Mouse (Mus musculus) stomach, embryonic 14.5 days (tissue): Measurements from ENCODE around the gene Vmn1r68. TPM values are rescaled to one million over a fixed set of nuclear protein-coding genes. Genes with fewer than 3 reads are reported as not detected.

ENCODE experiments used
- ATAC-seq: fragments of 200-750 bp; cut with Nextera tagmentation; 2 replicates; pipeline ENCODE4 v1.8.0; 2017; ENCODE audit warnings: low read depth, moderate TSS enrichment; ENCODE audit not compliant: insufficient number of reproducible peaks, insufficient read depth, low FRiP score
- H3K27ac ChIP-seq: fragments of 300-500 bp; sonication (generic); 2 replicates; pipeline ENCODE4 v1.5.1; 2014; ENCODE audit warnings: mild to moderate bottlenecking, low read length, moderate library complexity, mixed read lengths
- H3K27me3 ChIP-seq: fragments of 300-500 bp; sonication (generic); 2 replicates; pipeline ENCODE4 v1.6.1; 2014; ENCODE audit warnings: low read length, control low read depth, mixed read lengths; ENCODE audit not compliant: control insufficient read depth, insufficient read depth
- H3K36me3 ChIP-seq: fragments of 300-500 bp; sonication (generic); 2 replicates; pipeline ENCODE4 v1.6.1; 2014; ENCODE audit warnings: mild to moderate bottlenecking, control low read depth, low read length, moderate library complexity, mixed read lengths; ENCODE audit not compliant: control insufficient read depth, insufficient read depth
- H3K4me1 ChIP-seq: fragments of 300-500 bp; sonication (generic); 2 replicates; pipeline ENCODE4 v1.6.1; 2014; ENCODE audit warnings: low read length, control low read depth, mixed read lengths; ENCODE audit not compliant: control insufficient read depth, insufficient read depth
- H3K4me2 ChIP-seq: fragments of 300-500 bp; sonication (generic); replicated peaks from 2 replicates; pipeline ENCODE4 v1.6.1; 2014; ENCODE audit warnings: low read depth, low read length, control low read depth
- H3K4me3 ChIP-seq: fragments of 300-500 bp; sonication (generic); 2 replicates; pipeline ENCODE4 v1.5.1; 2014; ENCODE audit warnings: low read depth, low read length, control low read depth
- H3K9ac ChIP-seq: fragments of 300-500 bp; sonication (generic); replicated peaks from 2 replicates; pipeline ENCODE4 v1.6.1; 2014; ENCODE audit warnings: low read depth, mild to moderate bottlenecking, control low read depth, low read length, moderate library complexity, mixed read lengths
- H3K9me3 ChIP-seq: fragments of 300-500 bp; sonication (generic); 2 replicates; pipeline ENCODE4 v1.6.1; 2016; ENCODE audit warnings: low read depth, low read length, control low read depth; ENCODE audit not compliant: control insufficient read depth
- WGBS: fragments of 180-500 bp; shearing (Covaris S2); extraction: QIAGEN DNeasy Blood & Tissue Kit; methylation state at CpG from one replicate; pipeline ENCODE4 v1.1.7; 2014; 5-methylcytosine and 5-hydroxymethylcytosine counted together
- polyA plus RNA-seq: library from polyadenylated mRNA; unstranded; fragments of >200 nt; fragmentation: Nextera tagmentation; extraction: Ambion mirVana; gene quantifications from 2 replicates; pipeline ENCODE4 v1.2.1, GENCODE M21; 2014

The Vmn1r68 gene
- not detected in 2 replicates for polyA plus RNA-seq

DNA sequence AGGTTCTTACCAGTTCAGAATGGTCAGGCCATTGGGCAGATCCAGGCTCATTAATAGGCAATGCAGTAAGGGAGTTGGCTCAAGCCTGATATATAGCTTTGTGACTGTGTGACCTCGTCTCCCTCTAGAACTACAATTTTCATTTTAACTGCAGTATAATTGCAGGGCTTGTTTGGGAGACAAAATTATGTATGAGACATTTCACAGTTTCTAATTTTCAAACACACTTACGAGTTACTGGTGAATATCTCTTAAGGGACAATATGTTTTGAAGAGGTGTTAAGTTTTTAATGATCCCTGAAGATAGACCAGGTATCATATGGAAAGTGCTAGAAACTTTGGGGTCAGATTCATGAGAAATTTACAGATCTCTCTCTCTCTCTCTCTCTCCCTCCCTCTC is at the start of gene Vmn1r68:
Gene Vmn1r68, minus strand, starts transcription at position 101 of the 400 bp plus-strand sequence.
- no peak within 1 kb of the TSS for H3K9ac ChIP-seq
- H3K27ac ChIP-seq: no peak within 1 kb of the TSS
- no peaks in the 10 kb centered on the region for H3K36me3 ChIP-seq
- no peaks in the 10 kb centered on the region for H3K9me3 ChIP-seq
- 66% methylated on average over 2 of the region's 2 CpGs for WGBS
- H3K27me3 ChIP-seq: no peaks in the 10 kb centered on the region
- H3K4me3 ChIP-seq: no peak within 1 kb of the TSS
- H3K4me2 ChIP-seq: no peak within 1 kb of the TSS
- ATAC-seq: no peak
- no peaks in the 10 kb centered on the region for H3K4me1 ChIP-seq

DNA sequence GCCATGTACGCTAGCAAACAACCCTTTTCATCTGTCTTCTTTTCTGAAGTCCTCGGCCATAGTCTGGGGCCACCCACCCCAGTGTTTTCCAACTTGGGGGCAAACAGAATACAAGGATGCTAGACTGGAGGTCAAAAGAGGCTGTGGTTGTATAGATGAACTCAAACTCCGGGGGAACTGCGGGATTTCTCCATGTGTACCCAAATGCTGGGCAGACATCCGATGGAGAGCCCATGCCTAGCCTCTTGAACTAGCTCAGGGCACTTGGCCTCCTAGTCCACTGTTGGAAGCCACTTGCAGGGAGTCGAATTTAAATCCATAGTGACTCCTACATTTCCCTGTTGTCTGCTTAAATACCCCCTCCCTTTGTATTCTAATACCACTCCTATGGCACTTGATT is 62.7 kb downstream of the Vmn1r68 start:
- Histone ChIP-seq H3K4me1 (peaks cover 7% of the 10 kb centered on the region; the same call in 1 of the 2 replicates), H3K27ac (no peak overlapping the region), H3K27me3 (no peaks in the 10 kb centered on the region), H3K4me2 (no peak overlapping the region), H3K9me3 (no peaks in the 10 kb centered on the region), H3K4me3 (peak overlapping the region; percentile 68), H3K9ac (no peak overlapping the region), H3K36me3 (peaks cover 5% of the 10 kb centered on the region)
- ATAC-seq: no peak
- WGBS: 36% methylated on average over 6 of the region's 6 CpGs

DNA sequence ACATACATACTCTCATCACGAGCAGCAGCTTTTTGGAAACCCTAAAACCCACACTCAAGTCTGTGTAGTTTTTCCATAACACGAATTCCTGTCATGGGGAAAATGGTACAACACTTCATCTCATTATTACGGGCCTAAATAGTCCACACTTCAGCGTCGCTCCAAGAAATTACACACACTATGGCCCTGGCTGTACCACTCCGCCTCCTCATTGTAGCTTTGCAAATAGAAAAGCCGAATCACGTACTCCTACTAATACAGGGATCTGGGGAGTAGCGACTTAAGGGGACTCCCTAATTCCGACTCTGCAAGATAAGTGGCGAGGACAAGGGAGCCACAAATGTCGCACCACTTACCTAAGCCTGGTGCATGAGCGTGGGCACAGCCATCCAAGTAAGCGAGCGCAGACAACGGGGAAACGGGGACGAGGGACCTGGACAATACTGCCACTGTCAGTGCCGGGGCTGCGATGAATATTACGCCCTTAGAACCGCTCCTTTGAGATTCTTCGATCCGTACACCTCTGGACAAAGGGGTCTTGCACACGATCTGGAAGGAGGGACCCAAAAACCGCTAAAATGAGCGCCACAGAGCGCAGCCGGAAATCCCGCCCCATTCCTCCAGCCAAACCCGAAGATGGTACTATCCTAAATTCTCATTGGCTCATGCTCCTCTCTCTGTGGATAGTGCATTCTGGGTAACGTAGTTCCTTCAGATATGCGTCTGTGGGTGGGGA is 63.3 kb downstream of the Vmn1r68 start, which contains the start of gene Zik1:
Gene Zik1, minus strand, starts transcription at position 609 of the 736 bp plus-strand sequence.
- peak; percentile 99 for ATAC-seq
- 1% methylated on average over 33 of the region's 33 CpGs for WGBS
- Histone ChIP-seq H3K4me3 (peak within 1 kb of the TSS; percentile 68), H3K9ac (peak within 1 kb of the TSS; percentile 64), H3K27ac (no peak within 1 kb of the TSS), H3K4me1 (peaks cover 7% of the 10 kb centered on the region; the same call in 1 of the 2 replicates), H3K36me3 (peaks cover 11% of the 10 kb centered on the region), H3K27me3 (no peaks in the 10 kb centered on the region), H3K9me3 (no peaks in the 10 kb centered on the region), H3K4me2 (peak within 1 kb of the TSS; percentile 70)

DNA sequence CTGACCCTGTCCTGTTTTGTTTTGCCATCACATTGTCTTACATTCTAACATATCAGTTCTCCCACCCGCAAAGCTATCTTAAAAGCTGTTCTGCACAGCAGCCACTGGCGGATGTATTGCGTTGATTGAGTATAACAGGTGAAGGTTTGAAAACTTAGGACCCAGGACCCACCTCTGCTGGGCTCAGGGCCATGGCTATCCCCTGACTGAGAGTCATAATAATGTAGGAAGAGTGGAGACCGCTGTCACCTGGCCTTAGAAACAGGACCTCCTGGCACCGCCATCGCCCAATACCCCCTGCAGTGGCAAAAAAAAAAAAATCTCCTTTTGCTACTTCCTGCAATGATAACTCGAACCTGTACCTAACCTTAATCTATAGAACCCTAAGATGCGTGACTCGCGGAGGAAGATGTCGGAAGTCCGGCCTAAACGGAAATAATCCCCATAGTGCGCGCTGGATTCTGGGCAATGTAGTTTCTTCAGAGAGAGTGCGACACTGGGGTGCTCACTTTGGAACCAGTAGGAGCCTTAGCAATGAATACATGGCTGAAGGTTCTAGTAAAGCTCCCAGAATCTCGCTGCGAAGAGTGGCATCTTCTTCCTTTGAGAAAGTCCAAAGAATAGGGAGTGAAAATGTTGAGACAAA is 77.6 kb downstream of the Vmn1r68 start:
- Histone ChIP-seq H3K9ac (no peak overlapping the region), H3K36me3 (no peaks in the 10 kb centered on the region), H3K27me3 (no peaks in the 10 kb centered on the region), H3K27ac (no peak overlapping the region), H3K9me3 (no peaks in the 10 kb centered on the region), H3K4me2 (no peak overlapping the region), H3K4me1 (no peaks in the 10 kb centered on the region), H3K4me3 (no peak overlapping the region)
- 72% methylated on average over 18 of the region's 18 CpGs for WGBS
- ATAC-seq: no peak

DNA sequence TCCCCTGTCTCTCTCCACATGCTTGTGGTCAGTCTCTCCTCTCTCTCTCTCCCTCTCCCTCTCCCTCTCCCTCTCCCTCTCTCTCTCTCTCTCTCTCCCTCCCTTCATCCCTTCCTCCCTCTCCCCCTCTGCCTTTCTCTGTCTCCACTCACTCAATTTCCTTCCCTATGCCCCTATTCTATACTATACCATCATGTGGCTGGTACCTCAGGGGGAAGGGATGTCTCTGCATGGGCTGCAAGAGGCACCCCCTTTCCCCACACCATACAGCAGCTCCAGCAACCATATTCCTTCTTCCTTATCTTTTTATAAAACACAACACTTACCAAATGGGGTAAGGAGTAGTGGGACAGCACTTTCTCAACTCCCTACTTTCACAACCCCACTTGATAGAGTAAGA is 78.5 kb downstream of the Vmn1r68 start:
- no peak for ATAC-seq
- no peak overlapping the region for H3K4me3 ChIP-seq
- no peaks in the 10 kb centered on the region for H3K9me3 ChIP-seq
- no peak overlapping the region for H3K9ac ChIP-seq
- no peak overlapping the region for H3K27ac ChIP-seq
- H3K36me3 ChIP-seq: no peaks in the 10 kb centered on the region
- no peaks in the 10 kb centered on the region for H3K27me3 ChIP-seq
- H3K4me2 ChIP-seq: no peak overlapping the region
- no peaks in the 10 kb centered on the region for H3K4me1 ChIP-seq

DNA sequence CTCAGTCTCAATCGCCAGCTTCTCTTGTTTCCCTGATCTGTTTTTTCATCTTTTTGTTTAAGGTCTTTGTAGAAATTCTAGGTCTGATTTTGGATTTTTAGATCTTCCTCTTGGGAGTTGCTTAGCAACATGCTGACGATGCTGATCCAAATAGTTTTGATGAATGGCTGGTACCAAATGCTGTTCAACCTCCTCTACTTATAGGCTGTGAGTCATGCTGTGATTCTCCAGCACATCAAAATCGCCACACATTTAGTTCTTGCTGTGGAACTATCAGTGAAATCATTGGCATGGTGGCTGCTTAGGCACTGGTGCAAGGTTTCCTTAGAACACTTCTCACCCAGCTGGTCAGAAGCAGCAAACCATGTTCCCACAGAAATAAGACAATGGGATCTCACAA is 100.1 kb downstream of the Vmn1r68 start:
- no peak overlapping the region for H3K4me2 ChIP-seq
- no peak overlapping the region for H3K27ac ChIP-seq
- no peak overlapping the region for H3K4me3 ChIP-seq
- no peaks in the 10 kb centered on the region; the same call in 1 of the 2 replicates for H3K9me3 ChIP-seq
- no peaks in the 10 kb centered on the region for H3K27me3 ChIP-seq
- H3K4me1 ChIP-seq: no peaks in the 10 kb centered on the region
- no peak for ATAC-seq
- H3K36me3 ChIP-seq: no peaks in the 10 kb centered on the region
- 69% methylated on average over 3 of the region's 3 CpGs for WGBS
- H3K9ac ChIP-seq: no peak overlapping the region

Other genes with a start within 250 kb of the Vmn1r68 start
- gene Vmn1r67, start 115.2 kb downstream of the Vmn1r68 start, polyA plus RNA-seq: not detected in 2 replicates
- 14.3 and 14.4 TPM in 2 replicates for gene Zik1, start 63.1 kb downstream of the Vmn1r68 start, polyA plus RNA-seq
- gene Vmn1r69, start 55.2 kb upstream of the Vmn1r68 start, polyA plus RNA-seq: not detected in 2 replicates
- not detected in 2 replicates for gene Vmn1r70, start 73.0 kb upstream of the Vmn1r68 start, polyA plus RNA-seq
- gene Nlrp4b, start 129.3 kb upstream of the Vmn1r68 start, polyA plus RNA-seq: not detected in 2 replicates
- not detected in 2 replicates for gene Vmn1r71, start 195.9 kb upstream of the Vmn1r68 start, polyA plus RNA-seq